Mouse (Mus musculus): ENCODE results near the gene Cox4i1.

GRCm38 (mm10) chr8:120688511-120688910, 20.5 kb downstream of the Cox4i1 start:
- no peak for TF ChIP-seq CTCF (IDR thresholded peaks at IDR 0.05; ENCODE audit: insufficient read depth, low read depth, low read length)
- no peak for TF ChIP-seq POLR2A (IDR thresholded peaks at IDR 0.05; ENCODE audit: insufficient read depth, low read depth, low read length)

All from olfactory bulb, adult 2 months (tissue).